Mouse (Mus musculus) cerebellum, adult 2 months (tissue): ENCODE results near the gene Lmod3.

ENCODE experiments used
- CTCF ChIP-seq: fragments of 200-500 bp; IDR thresholded peaks from 2 replicates; pipeline ENCODE4 v1.5.1; 2011; ENCODE audit warnings: low read depth, mild to moderate bottlenecking, control low read depth, low read length, moderate library complexity, borderline replicate concordance; ENCODE audit not compliant: insufficient read depth
- POLR2A ChIP-seq: fragments of 200-500 bp; IDR thresholded peaks from 2 replicates; pipeline ENCODE4 v1.6.1; 2011; ENCODE audit warnings: low read length, control low read depth, borderline replicate concordance; ENCODE audit not compliant: insufficient read depth

DNA sequence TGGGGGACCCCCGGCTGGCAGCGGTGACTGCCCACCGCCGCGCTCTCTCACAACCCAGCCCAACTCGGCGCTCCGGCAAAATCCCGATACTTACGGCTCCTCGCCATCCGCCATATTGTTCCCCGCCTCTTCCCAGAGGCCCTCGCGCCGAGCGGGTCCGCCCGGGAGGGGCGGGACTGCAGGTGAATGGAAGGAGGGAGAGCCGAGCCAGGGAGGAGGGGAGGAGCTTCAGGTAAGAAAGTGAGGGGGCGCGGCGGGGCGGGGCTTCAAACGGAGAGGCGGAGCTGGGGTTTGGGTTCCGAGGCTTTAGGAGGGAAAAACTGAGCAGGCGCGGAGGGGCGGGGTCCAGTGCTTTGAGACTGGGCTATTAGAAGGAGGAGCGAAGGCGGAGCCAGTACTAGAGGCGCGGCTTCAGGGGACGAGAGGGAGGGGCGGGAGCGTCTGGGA, 47.1 kb downstream of the Lmod3 start, which contains the start of gene Uba3:
- TF ChIP-seq POLR2A (peak; percentile 64; the same call in 1 of the 2 replicates), CTCF (no peak)
